Mouse (Mus musculus) layer of hippocampus, postnatal 25 days (tissue): Measurements from ENCODE around the gene Itm2b. TPM values are rescaled to one million over a fixed set of nuclear protein-coding genes. Genes with fewer than 3 reads are reported as not detected.

ENCODE experiments used
- DNase-seq, 2 experiments: peaks; one replicate each; pipeline ENCODE4 v3.0.0; 2022; ENCODE audit warnings: mixed read lengths in 2 of 2, low spot score in 1 of 2; ENCODE audit errors: extremely low spot score in 1 of 2
- total RNA-seq, 2 experiments: library from RNA; stranded (reverse); gene quantifications; 2 replicates each; pipeline ENCODE4 v1.2.3; 2021

Itm2b gene
- total RNA-seq, 2 experiments from 2014 or later: 1,010 to 1,023 TPM

- DNase-seq: no peak
Measured at GRCm38 (mm10) chr14:73398367-73398996, 13.4 kb upstream of the Itm2b start.

GRCm38 (mm10) chr14:73395750-73396149 lies 10.7 kb upstream of the Itm2b start:
- DNase-seq: no peak

- no peak for DNase-seq
Measured at GRCm38 (mm10) chr14:73394263-73395006, 9.3 kb upstream of the Itm2b start.

- DNase-seq: no peak
Measured at GRCm38 (mm10) chr14:73391457-73391856, 6.4 kb upstream of the Itm2b start.

- no peak for DNase-seq
Measured at GRCm38 (mm10) chr14:73390196-73390595, 5.1 kb upstream of the Itm2b start.

GRCm38 (mm10) chr14:73389059-73389458 lies 4.0 kb upstream of the Itm2b start:
- no peak for DNase-seq

- no peak for DNase-seq
Measured at GRCm38 (mm10) chr14:73388546-73388945, 3.5 kb upstream of the Itm2b start.

- no peak for DNase-seq
Measured at GRCm38 (mm10) chr14:73386493-73386892, 1.4 kb upstream of the Itm2b start.

GRCm38 (mm10) chr14:73385720-73386374 lies 758 bp upstream of the Itm2b start:
- no peak for DNase-seq

- DNase-seq: peak in 1 of 2 experiments; percentile 43
Measured at GRCm38 (mm10) chr14:73384546-73384912, 560 bp downstream of the Itm2b start.

- DNase-seq: no peak
Measured at GRCm38 (mm10) chr14:73383746-73384145, 1.3 kb downstream of the Itm2b start.

GRCm38 (mm10) chr14:73382699-73383098 lies 2.4 kb downstream of the Itm2b start:
- DNase-seq: peak; percentile 40 to 58

- DNase-seq: no peak
Measured at GRCm38 (mm10) chr14:73381559-73381958, 3.5 kb downstream of the Itm2b start.

- no peak for DNase-seq
Measured at GRCm38 (mm10) chr14:73377804-73378203, 7.3 kb downstream of the Itm2b start.

GRCm38 (mm10) chr14:73376920-73377319 lies 8.2 kb downstream of the Itm2b start:
- DNase-seq: no peak

- no peak for DNase-seq
Measured at GRCm38 (mm10) chr14:73375903-73376302, 9.2 kb downstream of the Itm2b start.

- no peak for DNase-seq
Measured at GRCm38 (mm10) chr14:73375445-73375844, 9.6 kb downstream of the Itm2b start.

- no peak for DNase-seq
Measured at GRCm38 (mm10) chr14:73374315-73374890, 10.7 kb downstream of the Itm2b start.

GRCm38 (mm10) chr14:73373606-73374005 lies 11.5 kb downstream of the Itm2b start:
- no peak for DNase-seq

- no peak for DNase-seq
Measured at GRCm38 (mm10) chr14:73372990-73373389, 12.1 kb downstream of the Itm2b start.

GRCm38 (mm10) chr14:73371577-73371976 lies 13.5 kb downstream of the Itm2b start:
- DNase-seq: no peak
